Mouse (Mus musculus) left cerebral cortex, adult 6 months (tissue): ENCODE data around the gene Azgp1. TPM values are rescaled to one million over a fixed set of nuclear protein-coding genes. Genes with fewer than 3 reads are reported as not detected.

Source experiments
- long read RNA-seq, 2 experiments: library from polyadenylated mRNA; unstranded; transcript quantifications; one replicate each; pipeline ENCODE4 v2.0.0; 2019 to 2020
- polyA plus RNA-seq: library from polyadenylated mRNA; unstranded; fragments of <200 nt; fragmentation: Nextera tagmentation; gene quantifications from 2 replicates; pipeline ENCODE4 v1.2.3, GENCODE M21; 2021

The Azgp1 gene
- polyA plus RNA-seq = not detected in 2 replicates
- long read RNA-seq, experiment 1 = 0 reads
- long read RNA-seq, experiment 2 = 0 reads

GRCm38 (mm10) chr5:137981300-137981699 lies at the start of gene Azgp1:
Gene Azgp1, plus strand, starts transcription at chr5:137981520.

GRCm38 (mm10) chr5:137962945-137963344 lies 18.4 kb upstream of the Azgp1 start, which contains the start of gene Gjc3:
Gene Gjc3, minus strand, starts transcription at chr5:137963098.

GRCm38 (mm10) chr5:138020961-138021479 lies 39.7 kb downstream of the Azgp1 start, which contains the start of the genes Smok3a and Smok3b:
Gene Smok3a, plus strand, starts transcription at chr5:138021261.
Gene Smok3b, plus strand, starts transcription at chr5:138021429.

Other genes starting within 250 kb of the Azgp1 start
- gene Nyap1, start 239.9 kb upstream of the Azgp1 start, polyA plus RNA-seq = 1.3 and 12.1 TPM in 2 replicates
- 379 and 574 TPM in 2 replicates for gene Tsc22d4, start 235.8 kb upstream of the Azgp1 start, polyA plus RNA-seq
- 21.3 and 41.2 TPM in 2 replicates for gene Ppp1r35, start 202.7 kb upstream of the Azgp1 start, polyA plus RNA-seq
- 9.1 and 11.8 TPM in 2 replicates for gene Mepce, start 193.9 kb upstream of the Azgp1 start, polyA plus RNA-seq
- 3.6 and 4.2 TPM in 2 replicates for gene Zcwpw1, start 193.7 kb upstream of the Azgp1 start, polyA plus RNA-seq
- 0.89 and 1.3 TPM in 2 replicates for gene Pilra, start 145.2 kb upstream of the Azgp1 start, polyA plus RNA-seq
- not detected in 2 replicates for gene Pilrb1, start 123.4 kb upstream of the Azgp1 start, polyA plus RNA-seq
- 0.11 TPM in 1 of 2 replicates, not detected in the other for gene Pilrb2, start 109.7 kb upstream of the Azgp1 start, polyA plus RNA-seq
- gene Cyp3a13, start 59.9 kb upstream of the Azgp1 start, polyA plus RNA-seq = not detected in 2 replicates
- gene Gjc3, start 18.4 kb upstream of the Azgp1 start, polyA plus RNA-seq = 11.5 and 13.1 TPM in 2 replicates
- not detected in 2 replicates for gene Smok3a, start 39.7 kb downstream of the Azgp1 start, polyA plus RNA-seq
- gene Smok3b, start 39.9 kb downstream of the Azgp1 start, polyA plus RNA-seq = not detected in 2 replicates
- gene Smok3c, start 71.7 kb downstream of the Azgp1 start, polyA plus RNA-seq = not detected in 2 replicates
- 9.4 and 10.4 TPM in 2 replicates for gene Zkscan1, start 103.6 kb downstream of the Azgp1 start, polyA plus RNA-seq
- gene Zscan21, start 135.4 kb downstream of the Azgp1 start, polyA plus RNA-seq = 14.2 and 14.4 TPM in 2 replicates
- 6.1 and 7.0 TPM in 2 replicates for gene Zfp113, start 174.2 kb downstream of the Azgp1 start, polyA plus RNA-seq
- 327 and 335 TPM in 2 replicates for gene Cops6, start 179.6 kb downstream of the Azgp1 start, polyA plus RNA-seq
- 3.8 and 4.9 TPM in 2 replicates for gene Ap4m1, start 190.5 kb downstream of the Azgp1 start, polyA plus RNA-seq
- gene Mcm7, start 190.9 kb downstream of the Azgp1 start, polyA plus RNA-seq = 8.4 and 12.9 TPM in 2 replicates
- 42.2 and 48.4 TPM in 2 replicates for gene Taf6, start 205.9 kb downstream of the Azgp1 start, polyA plus RNA-seq
- 12.8 and 19.6 TPM in 2 replicates for gene Cnpy4, start 206.0 kb downstream of the Azgp1 start, polyA plus RNA-seq
- gene Mblac1, start 212.8 kb downstream of the Azgp1 start, polyA plus RNA-seq = 6.4 and 7.0 TPM in 2 replicates
- gene Nxpe5, start 244.4 kb downstream of the Azgp1 start, polyA plus RNA-seq = not detected in 2 replicates